Mouse (Mus musculus): ENCODE results near the gene Tchhl1. TPM values are rescaled to one million over a fixed set of nuclear protein-coding genes. Genes with fewer than 3 reads are reported as not detected.

Gene Tchhl1
- polyA plus RNA-seq (2012; fragmentation: generic; extraction: Trizol), result not detected
- long read RNA-seq, experiment 1, result 0 reads
- long read RNA-seq, experiment 2, result 0 reads

- Histone ChIP-seq H3K36me3 (ENCODE audit: control insufficient read depth, insufficient read depth) (no peaks in the 10 kb centered on the region), H3ac (ENCODE audit: control insufficient read depth, insufficient read length, low read depth) (no peak within 1 kb of the TSS), H3K4me3 (ENCODE audit: insufficient read depth, poor library complexity, severe bottlenecking) (no peak within 1 kb of the TSS), H3K27me3 (ENCODE audit: control insufficient read depth, insufficient read depth, insufficient read length) (peaks cover 17% of the 10 kb centered on the region), H3K79me2 (ENCODE audit: control insufficient read depth, insufficient read depth) (no peaks in the 10 kb centered on the region), H3K79me3 (ENCODE audit: low read depth) (no peaks in the 10 kb centered on the region)
- no peak for TF ChIP-seq FOSL1 (IDR thresholded peaks at IDR 0.05; ENCODE audit: insufficient read depth, low read length, poor library complexity, severe bottlenecking)
- no peak for TF ChIP-seq USF1 (IDR thresholded peaks at IDR 0.05; ENCODE audit: low read depth)
- TF ChIP-seq CTCF (IDR thresholded peaks at IDR 0.05; ENCODE audit: control insufficient read depth, insufficient read depth, insufficient read length), result no peak
- no peak for TF ChIP-seq MYOG (IDR thresholded peaks at IDR 0.05; ENCODE audit: control insufficient read depth, extremely low read depth, insufficient read length)
- no peak for TF ChIP-seq MAX (IDR thresholded peaks at IDR 0.05)
- TF ChIP-seq MYOD1 (IDR thresholded peaks at IDR 0.05; ENCODE audit: control insufficient read depth, insufficient read length, low read depth), result no peak
- TF ChIP-seq CEBPB (IDR thresholded peaks at IDR 0.05; ENCODE audit: low read depth), result no peak
Measured at GRCm38 (mm10) chr3:93468561-93468960, at the start of gene Tchhl1. Gene Tchhl1 (plus strand): TSS chr3:93468754.

GRCm38 (mm10) chr3:93431673-93432072 lies 36.9 kb upstream of the Tchhl1 start:
- Histone ChIP-seq H3K79me2 (ENCODE audit: control insufficient read depth, insufficient read depth) (no peaks in the 10 kb centered on the region), H3K4me3 (ENCODE audit: insufficient read depth, poor library complexity, severe bottlenecking) (no peak overlapping the region), H3K79me3 (ENCODE audit: low read depth) (no peaks in the 10 kb centered on the region), H3K36me3 (ENCODE audit: control insufficient read depth, insufficient read depth) (no peaks in the 10 kb centered on the region), H3ac (ENCODE audit: control insufficient read depth, insufficient read length, low read depth) (no peak overlapping the region), H3K27me3 (ENCODE audit: control insufficient read depth, insufficient read depth, insufficient read length) (peaks cover 12% of the 10 kb centered on the region)
- TF ChIP-seq MYOD1 (IDR thresholded peaks at IDR 0.05; ENCODE audit: control insufficient read depth, insufficient read length, low read depth), result no peak
- no peak for TF ChIP-seq MYOG (IDR thresholded peaks at IDR 0.05; ENCODE audit: control insufficient read depth, extremely low read depth, insufficient read length)
- no peak for TF ChIP-seq USF1 (IDR thresholded peaks at IDR 0.05; ENCODE audit: low read depth)
- no peak for TF ChIP-seq CTCF (IDR thresholded peaks at IDR 0.05; ENCODE audit: control insufficient read depth, insufficient read depth, insufficient read length)
- no peak for TF ChIP-seq FOSL1 (IDR thresholded peaks at IDR 0.05; ENCODE audit: insufficient read depth, low read length, poor library complexity, severe bottlenecking)
- no peak for TF ChIP-seq MAX (IDR thresholded peaks at IDR 0.05)
- TF ChIP-seq CEBPB (IDR thresholded peaks at IDR 0.05; ENCODE audit: low read depth), result no peak

GRCm38 (mm10) chr3:93442030-93442429 lies 26.5 kb upstream of the Tchhl1 start, which contains the start of gene Tchh:
Gene Tchh (plus strand): TSS chr3:93442330.
- Histone ChIP-seq H3K36me3 (ENCODE audit: control insufficient read depth, insufficient read depth) (no peaks in the 10 kb centered on the region), H3K79me3 (ENCODE audit: low read depth) (no peaks in the 10 kb centered on the region), H3K79me2 (ENCODE audit: control insufficient read depth, insufficient read depth) (no peaks in the 10 kb centered on the region), H3K27me3 (ENCODE audit: control insufficient read depth, insufficient read depth, insufficient read length) (peaks cover 17% of the 10 kb centered on the region), H3K4me3 (ENCODE audit: insufficient read depth, poor library complexity, severe bottlenecking) (no peak within 1 kb of the TSS), H3ac (ENCODE audit: control insufficient read depth, insufficient read length, low read depth) (no peak within 1 kb of the TSS)
- no peak for TF ChIP-seq USF1 (IDR thresholded peaks at IDR 0.05; ENCODE audit: low read depth)
- TF ChIP-seq MAX (IDR thresholded peaks at IDR 0.05), result no peak
- TF ChIP-seq MYOD1 (IDR thresholded peaks at IDR 0.05; ENCODE audit: control insufficient read depth, insufficient read length, low read depth), result no peak

GRCm38 (mm10) chr3:93443501-93444101 lies 25.0 kb upstream of the Tchhl1 start:
- H3K4me3 ChIP-seq (ENCODE audit: insufficient read depth, poor library complexity, severe bottlenecking), result no peak overlapping the region
- TF ChIP-seq MYOG (IDR thresholded peaks at IDR 0.05; ENCODE audit: control insufficient read depth, extremely low read depth, insufficient read length) (no peak), MYOD1 (IDR thresholded peaks at IDR 0.05; ENCODE audit: control insufficient read depth, insufficient read length, low read depth) (no peak), FOSL1 (IDR thresholded peaks at IDR 0.05; ENCODE audit: insufficient read depth, low read length, poor library complexity, severe bottlenecking) (no peak), CEBPB (IDR thresholded peaks at IDR 0.05; ENCODE audit: low read depth) (no peak), MAX (IDR thresholded peaks at IDR 0.05) (no peak), CTCF (IDR thresholded peaks at IDR 0.05; ENCODE audit: control insufficient read depth, insufficient read depth, insufficient read length) (no peak)
- no peaks in the 10 kb centered on the region for H3K79me2 ChIP-seq (ENCODE audit: control insufficient read depth, insufficient read depth)
- H3K36me3 ChIP-seq (ENCODE audit: control insufficient read depth, insufficient read depth), result no peaks in the 10 kb centered on the region
- H3K79me3 ChIP-seq (ENCODE audit: low read depth), result no peaks in the 10 kb centered on the region
- H3ac ChIP-seq (ENCODE audit: control insufficient read depth, insufficient read length, low read depth), result no peak overlapping the region
- peaks cover 17% of the 10 kb centered on the region for H3K27me3 ChIP-seq (ENCODE audit: control insufficient read depth, insufficient read depth, insufficient read length)

GRCm38 (mm10) chr3:93444343-93445164 lies 24.0 kb upstream of the Tchhl1 start:
- Histone ChIP-seq H3K79me3 (ENCODE audit: low read depth) (no peaks in the 10 kb centered on the region), H3K36me3 (ENCODE audit: control insufficient read depth, insufficient read depth) (no peaks in the 10 kb centered on the region), H3ac (ENCODE audit: control insufficient read depth, insufficient read length, low read depth) (peak overlapping the region; percentile 9), H3K4me3 (ENCODE audit: insufficient read depth, poor library complexity, severe bottlenecking) (peak overlapping the region; percentile 25), H3K27me3 (ENCODE audit: control insufficient read depth, insufficient read depth, insufficient read length) (peaks cover 17% of the 10 kb centered on the region), H3K79me2 (ENCODE audit: control insufficient read depth, insufficient read depth) (no peaks in the 10 kb centered on the region)
- TF ChIP-seq MYOG (IDR thresholded peaks at IDR 0.05; ENCODE audit: control insufficient read depth, extremely low read depth, insufficient read length) (no peak), USF1 (IDR thresholded peaks at IDR 0.05; ENCODE audit: low read depth) (no peak), FOSL1 (IDR thresholded peaks at IDR 0.05; ENCODE audit: insufficient read depth, low read length, poor library complexity, severe bottlenecking) (no peak), MAX (IDR thresholded peaks at IDR 0.05) (no peak), CEBPB (IDR thresholded peaks at IDR 0.05; ENCODE audit: low read depth) (no peak), MYOD1 (IDR thresholded peaks at IDR 0.05; ENCODE audit: control insufficient read depth, insufficient read length, low read depth) (no peak), CTCF (IDR thresholded peaks at IDR 0.05; ENCODE audit: control insufficient read depth, insufficient read depth, insufficient read length) (no peak)
